Mouse (Mus musculus): Measurements from ENCODE around the gene Snapc1. TPM values are rescaled to one million over a fixed set of nuclear protein-coding genes. Genes with fewer than 3 reads are reported as not detected.

The Snapc1 gene
- polyA plus RNA-seq, 1 experiment = 7.7 TPM

DNA sequence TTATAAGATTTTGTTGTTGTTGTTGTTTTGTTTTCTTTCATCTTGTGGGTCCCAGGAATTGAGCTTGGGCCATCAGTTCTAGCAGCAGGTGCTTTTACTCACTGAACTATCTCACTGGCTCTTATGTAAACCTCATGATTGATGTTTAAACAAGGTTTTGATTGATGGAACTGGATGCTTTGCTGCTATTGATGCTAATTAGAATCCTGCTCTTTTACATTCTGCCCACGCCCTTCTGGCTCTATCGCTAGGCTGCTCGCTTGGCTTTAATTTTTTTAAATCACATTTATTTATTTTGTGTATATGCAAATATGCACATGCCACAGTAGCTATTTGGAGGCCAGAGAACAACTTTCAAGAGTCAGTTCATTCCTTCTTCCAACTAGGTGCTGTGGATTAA, 6.6 kb upstream of the Snapc1 start:
- H3K4me1 ChIP-seq (ENCODE audit: control insufficient read depth, insufficient read depth, insufficient read length) = no peaks in the 10 kb centered on the region
- H3K36me3 ChIP-seq (ENCODE audit: control insufficient read depth, insufficient read depth, low read length) = no peaks in the 10 kb centered on the region
- 93% methylated on average over 3 of the region's 3 CpGs for WGBS
- TF ChIP-seq CTCF (IDR thresholded peaks at IDR 0.05; ENCODE audit: extremely low read depth, insufficient read depth, insufficient read length, insufficient replicate concordance) (no peak), POLR2A (IDR thresholded peaks at IDR 0.05; ENCODE audit: low read depth, low read length) (no peak)
- no peak for DNase-seq (ENCODE audit: low read depth in 1 of 2, low spot score in 2 of 2)
- H3K27ac ChIP-seq (ENCODE audit: insufficient read depth, low read length) = no peak overlapping the region
- H3K27me3 ChIP-seq (ENCODE audit: control insufficient read depth, insufficient read depth, low read length) = no peaks in the 10 kb centered on the region
- H3K4me3 ChIP-seq (ENCODE audit: extremely low read depth, insufficient read depth, insufficient read length) = no peak overlapping the region

DNA sequence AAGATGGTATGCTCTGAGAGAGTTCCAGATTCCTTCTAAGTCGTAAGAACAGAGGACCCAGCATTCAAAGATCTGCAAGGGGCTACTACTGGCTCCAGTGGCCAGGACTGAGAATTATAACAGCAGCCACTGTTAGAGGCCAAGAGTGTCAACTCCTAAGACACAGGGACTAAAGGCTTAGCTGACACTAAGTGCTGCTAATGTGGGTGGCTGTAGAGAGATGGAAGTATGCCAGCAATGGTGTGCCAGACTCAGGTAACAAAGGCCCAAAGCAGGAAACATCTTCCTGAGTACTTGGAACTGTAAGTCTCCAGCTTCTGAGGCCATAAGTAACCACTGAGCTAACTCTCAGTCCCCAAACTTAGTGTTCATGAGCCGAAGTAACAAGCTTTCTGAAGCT, 5.5 kb upstream of the Snapc1 start:
- Histone ChIP-seq H3K4me1 (ENCODE audit: control insufficient read depth, insufficient read depth, insufficient read length) (no peaks in the 10 kb centered on the region), H3K27me3 (ENCODE audit: control insufficient read depth, insufficient read depth, low read length) (no peaks in the 10 kb centered on the region), H3K4me3 (ENCODE audit: extremely low read depth, insufficient read depth, insufficient read length) (no peak overlapping the region), H3K36me3 (ENCODE audit: control insufficient read depth, insufficient read depth, low read length) (no peaks in the 10 kb centered on the region), H3K27ac (ENCODE audit: insufficient read depth, low read length) (no peak overlapping the region)
- no peak for DNase-seq (ENCODE audit: low read depth in 1 of 2, low spot score in 2 of 2)
- TF ChIP-seq CTCF (IDR thresholded peaks at IDR 0.05; ENCODE audit: extremely low read depth, insufficient read depth, insufficient read length, insufficient replicate concordance) = no peak
- 93% methylated on average over 2 of the region's 2 CpGs for WGBS

DNA sequence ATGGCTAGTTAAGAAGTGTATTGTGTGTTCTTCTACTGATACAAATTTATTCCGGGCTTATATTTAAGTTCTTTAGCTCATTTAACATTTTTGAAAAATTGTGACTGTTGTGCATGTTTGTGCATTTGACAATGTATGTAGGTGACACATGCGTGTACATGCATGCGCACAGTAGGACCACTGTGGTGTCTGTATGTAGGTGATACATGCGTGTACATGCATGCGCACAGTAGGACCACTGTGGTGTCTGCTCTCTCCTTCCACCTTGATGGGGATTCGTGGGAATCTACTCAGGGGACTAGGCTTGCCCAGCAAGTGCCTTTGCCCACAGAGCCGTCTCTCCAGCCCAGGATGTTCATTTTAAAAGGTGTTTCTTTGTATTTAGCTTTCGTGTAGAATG, 4.9 kb downstream of the Snapc1 start:
- Histone ChIP-seq H3K4me1 (ENCODE audit: control insufficient read depth, insufficient read depth, insufficient read length) (peaks cover 2% of the 10 kb centered on the region; the same call in 1 of the 2 replicates), H3K27ac (ENCODE audit: insufficient read depth, low read length) (no peak overlapping the region), H3K36me3 (ENCODE audit: control insufficient read depth, insufficient read depth, low read length) (peaks cover 27% of the 10 kb centered on the region), H3K27me3 (ENCODE audit: control insufficient read depth, insufficient read depth, low read length) (no peaks in the 10 kb centered on the region), H3K4me3 (ENCODE audit: extremely low read depth, insufficient read depth, insufficient read length) (no peak overlapping the region)
- TF ChIP-seq CTCF (IDR thresholded peaks at IDR 0.05; ENCODE audit: extremely low read depth, insufficient read depth, insufficient read length, insufficient replicate concordance) (no peak), POLR2A (IDR thresholded peaks at IDR 0.05; ENCODE audit: low read depth, low read length) (no peak)
- DNase-seq (ENCODE audit: low read depth in 1 of 2, low spot score in 2 of 2) = no peak
- 94% methylated on average over 8 of the region's 8 CpGs for WGBS

DNA sequence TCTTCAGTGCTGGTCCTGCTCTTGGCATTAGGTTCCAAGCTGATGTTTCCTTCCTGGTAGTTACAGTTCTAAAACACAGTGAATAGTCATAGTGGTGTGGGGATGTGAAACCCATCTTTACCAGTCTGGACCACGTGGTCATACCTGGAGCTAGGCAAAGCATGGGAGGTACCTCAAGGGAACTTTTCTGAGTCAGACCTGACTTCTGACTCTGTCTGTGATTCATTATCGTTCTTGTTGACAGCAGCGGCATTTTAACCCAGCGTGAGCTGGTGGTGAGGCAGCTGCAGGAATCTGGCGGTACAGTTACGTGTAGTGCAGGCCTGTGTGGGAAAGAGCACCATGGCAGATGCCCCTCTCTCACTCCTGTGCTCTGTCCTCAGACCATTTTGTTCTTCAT, 10.3 kb downstream of the Snapc1 start:
- Histone ChIP-seq H3K27me3 (ENCODE audit: control insufficient read depth, insufficient read depth, low read length) (no peaks in the 10 kb centered on the region), H3K36me3 (ENCODE audit: control insufficient read depth, insufficient read depth, low read length) (peaks cover 47% of the 10 kb centered on the region), H3K4me3 (ENCODE audit: extremely low read depth, insufficient read depth, insufficient read length) (no peak overlapping the region), H3K4me1 (ENCODE audit: control insufficient read depth, insufficient read depth, insufficient read length) (no peaks in the 10 kb centered on the region), H3K27ac (ENCODE audit: insufficient read depth, low read length) (no peak overlapping the region)
- WGBS = 93% methylated on average over 6 of the region's 6 CpGs
- DNase-seq (ENCODE audit: low read depth in 1 of 2, low spot score in 2 of 2) = no peak
- TF ChIP-seq POLR2A (IDR thresholded peaks at IDR 0.05; ENCODE audit: low read depth, low read length) (no peak), CTCF (IDR thresholded peaks at IDR 0.05; ENCODE audit: extremely low read depth, insufficient read depth, insufficient read length, insufficient replicate concordance) (no peak)

DNA sequence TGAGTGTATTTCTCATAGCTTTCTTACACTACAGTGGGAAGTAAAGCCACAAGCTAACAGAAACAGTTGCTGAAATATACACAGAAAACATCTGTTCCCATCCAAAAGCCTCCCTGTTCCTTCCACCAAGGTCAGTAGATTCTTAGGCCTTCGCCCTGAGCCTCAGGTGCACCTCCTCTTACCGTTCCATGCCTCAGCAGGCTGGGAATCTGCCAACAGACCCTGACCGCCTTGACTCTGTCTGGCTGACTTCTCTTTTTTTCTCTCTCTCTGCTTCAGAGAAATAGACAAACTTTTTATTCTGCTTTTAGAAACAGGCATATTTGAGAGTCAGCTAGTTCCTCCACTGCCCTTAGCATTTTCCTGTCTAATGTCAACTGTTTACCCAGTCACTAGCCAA, 13.9 kb downstream of the Snapc1 start:
- WGBS = 58% methylated on average over 3 of the region's 3 CpGs
- H3K36me3 ChIP-seq (ENCODE audit: control insufficient read depth, insufficient read depth, low read length) = peaks cover 43% of the 10 kb centered on the region
- H3K27ac ChIP-seq (ENCODE audit: insufficient read depth, low read length) = no peak overlapping the region
- TF ChIP-seq CTCF (IDR thresholded peaks at IDR 0.05; ENCODE audit: extremely low read depth, insufficient read depth, insufficient read length, insufficient replicate concordance) (no peak), POLR2A (IDR thresholded peaks at IDR 0.05; ENCODE audit: low read depth, low read length) (no peak)
- no peak for DNase-seq (ENCODE audit: low read depth in 1 of 2, low spot score in 2 of 2)
- no peak overlapping the region for H3K4me3 ChIP-seq (ENCODE audit: extremely low read depth, insufficient read depth, insufficient read length)
- H3K4me1 ChIP-seq (ENCODE audit: control insufficient read depth, insufficient read depth, insufficient read length) = no peaks in the 10 kb centered on the region
- no peaks in the 10 kb centered on the region for H3K27me3 ChIP-seq (ENCODE audit: control insufficient read depth, insufficient read depth, low read length)

DNA sequence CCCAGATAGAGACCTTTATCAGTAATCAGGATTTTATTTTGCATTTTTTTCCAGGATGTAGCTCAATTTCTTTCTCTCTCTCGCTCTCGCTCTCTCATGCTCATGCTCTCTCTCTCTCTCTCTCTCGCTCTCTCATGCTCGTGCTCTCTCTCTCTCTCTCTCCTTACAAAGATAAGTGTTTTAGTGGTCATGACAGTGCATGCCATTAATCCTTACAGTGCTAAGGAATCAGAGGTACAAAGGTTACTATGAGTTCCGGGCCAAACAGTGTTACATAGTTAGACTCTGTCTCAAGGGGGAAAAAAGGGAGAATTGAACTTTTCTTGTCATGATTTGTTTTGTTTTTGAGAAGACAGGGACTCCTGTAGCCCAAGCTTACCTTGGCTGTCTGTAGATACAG, 15.4 kb downstream of the Snapc1 start:
- 89% methylated on average over 5 of the region's 5 CpGs for WGBS
- DNase-seq (ENCODE audit: low read depth in 1 of 2, low spot score in 2 of 2) = no peak
- H3K27me3 ChIP-seq (ENCODE audit: control insufficient read depth, insufficient read depth, low read length) = no peaks in the 10 kb centered on the region
- peaks cover 40% of the 10 kb centered on the region for H3K36me3 ChIP-seq (ENCODE audit: control insufficient read depth, insufficient read depth, low read length)
- H3K4me1 ChIP-seq (ENCODE audit: control insufficient read depth, insufficient read depth, insufficient read length) = no peaks in the 10 kb centered on the region
- TF ChIP-seq CTCF (IDR thresholded peaks at IDR 0.05; ENCODE audit: extremely low read depth, insufficient read depth, insufficient read length, insufficient replicate concordance) = no peak
- no peak for TF ChIP-seq POLR2A (IDR thresholded peaks at IDR 0.05; ENCODE audit: low read depth, low read length)
- H3K4me3 ChIP-seq (ENCODE audit: extremely low read depth, insufficient read depth, insufficient read length) = no peak overlapping the region
- no peak overlapping the region for H3K27ac ChIP-seq (ENCODE audit: insufficient read depth, low read length)

DNA sequence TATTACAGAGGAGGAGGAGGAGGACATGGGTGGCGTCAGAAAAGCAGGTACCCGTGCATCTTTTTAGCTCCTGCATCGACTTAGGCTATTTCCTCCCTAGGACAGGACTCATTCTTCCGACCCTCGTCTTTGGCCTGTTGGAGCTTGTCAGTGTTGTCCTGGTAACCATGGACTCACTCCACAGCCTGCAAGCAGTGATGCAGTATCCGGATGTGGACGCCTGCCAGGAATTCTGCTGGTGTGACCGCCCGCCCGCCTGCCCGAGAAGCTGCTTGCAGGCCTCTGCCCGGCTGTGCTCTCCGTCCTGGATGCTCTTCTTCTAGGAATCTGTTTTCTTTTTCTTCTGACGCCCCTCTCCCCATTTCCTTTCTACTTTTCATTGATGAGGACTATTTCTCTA, 18.3 kb downstream of the Snapc1 start:
- Histone ChIP-seq H3K27me3 (ENCODE audit: control insufficient read depth, insufficient read depth, low read length) (no peaks in the 10 kb centered on the region), H3K4me3 (ENCODE audit: extremely low read depth, insufficient read depth, insufficient read length) (no peak overlapping the region), H3K36me3 (ENCODE audit: control insufficient read depth, insufficient read depth, low read length) (peaks cover 36% of the 10 kb centered on the region), H3K4me1 (ENCODE audit: control insufficient read depth, insufficient read depth, insufficient read length) (no peaks in the 10 kb centered on the region), H3K27ac (ENCODE audit: insufficient read depth, low read length) (no peak overlapping the region)
- TF ChIP-seq POLR2A (IDR thresholded peaks at IDR 0.05; ENCODE audit: low read depth, low read length) = no peak
- TF ChIP-seq CTCF (IDR thresholded peaks at IDR 0.05; ENCODE audit: extremely low read depth, insufficient read depth, insufficient read length, insufficient replicate concordance) = no peak
- no peak for DNase-seq (ENCODE audit: low read depth in 1 of 2, low spot score in 2 of 2)
- WGBS = 82% methylated on average over 14 of the region's 14 CpGs

Measured in spleen, adult 2 months (tissue).